8 mouse cellular contexts compared by ENCODE assay signal in the genomic region with DNA sequence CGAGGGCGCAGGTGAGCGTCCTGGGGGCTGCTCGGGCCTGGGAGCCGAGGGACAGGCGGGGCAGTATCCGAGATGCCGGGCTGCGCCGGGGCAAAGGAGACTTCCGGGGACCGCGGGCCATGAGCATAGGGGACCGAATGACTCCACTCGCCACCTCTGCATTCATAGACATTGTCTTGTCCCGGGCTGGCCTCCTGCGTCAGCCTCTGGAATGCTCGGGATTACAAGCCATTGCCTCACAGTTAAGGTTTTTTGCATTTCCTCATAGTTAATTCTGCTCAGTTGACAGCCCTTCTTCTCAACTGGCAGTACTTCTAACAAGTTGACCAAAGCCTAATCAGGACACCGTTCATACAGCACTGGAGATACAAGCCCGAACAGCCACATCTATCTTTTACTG. TPM values are rescaled to one million over a fixed set of nuclear protein-coding genes. Genes with fewer than 3 reads are reported as not detected.
DNase-seq lines count a peak whose midpoint lies in the region; ATAC-seq lines count a peak whose summit lies in the region.

No protein-coding gene starts in this region.

- H3K36me3 ChIP-seq in lung, embryonic 15.5 days = peaks cover 49% of the 10 kb centered on the region
- peaks cover 59% of the 10 kb centered on the region for H3K36me3 ChIP-seq in embryonic facial prominence, embryonic 12.5 days
- H3K36me3 ChIP-seq in intestine, embryonic 16.5 days (ENCODE audit: control insufficient read depth, insufficient read depth, low read length) = peaks cover 38% of the 10 kb centered on the region
- H3K36me3 ChIP-seq in neural tube, embryonic 14.5 days (ENCODE audit: control insufficient read depth, insufficient read depth, low read length) = peaks cover 49% of the 10 kb centered on the region

- H3K27me3 ChIP-seq in lung, embryonic 15.5 days = no peaks in the 10 kb centered on the region
- H3K27me3 ChIP-seq in embryonic facial prominence, embryonic 12.5 days = no peaks in the 10 kb centered on the region
- H3K27me3 ChIP-seq in intestine, embryonic 16.5 days (replicated peaks; ENCODE audit: control insufficient read depth, insufficient read depth, low read length) = no peaks in the 10 kb centered on the region
- H3K27me3 ChIP-seq in neural tube, embryonic 14.5 days (ENCODE audit: control insufficient read depth, insufficient read depth, low read length) = 0 out of 2 replicates have a peak, but pooled peaks cover 2% of the 10 kb centered on the region

- peak overlapping the region; percentile 94 for H3K4me3 ChIP-seq in lung, embryonic 15.5 days
- H3K4me3 ChIP-seq in embryonic facial prominence, embryonic 12.5 days = peak overlapping the region; percentile 84
- H3K4me3 ChIP-seq in intestine, embryonic 16.5 days (ENCODE audit: low read length) = peak overlapping the region; percentile 94
- H3K4me3 ChIP-seq in neural tube, embryonic 14.5 days (ENCODE audit: low read depth, low read length) = peak overlapping the region; percentile 84

- no peaks in the 10 kb centered on the region for H3K9me3 ChIP-seq in lung, embryonic 15.5 days
- H3K9me3 ChIP-seq in embryonic facial prominence, embryonic 12.5 days = no peaks in the 10 kb centered on the region
- H3K9me3 ChIP-seq in intestine, embryonic 16.5 days (ENCODE audit: control insufficient read depth, low read length) = no peaks in the 10 kb centered on the region
- H3K9me3 ChIP-seq in neural tube, embryonic 14.5 days (ENCODE audit: control insufficient read depth, low read length) = no peaks in the 10 kb centered on the region

- peak overlapping the region; percentile 88 for H3K9ac ChIP-seq in lung, embryonic 15.5 days
- H3K9ac ChIP-seq in embryonic facial prominence, embryonic 12.5 days = peak overlapping the region; percentile 82
- peak overlapping the region; percentile 93 for H3K9ac ChIP-seq in intestine, embryonic 16.5 days (ENCODE audit: low read depth, low read length)
- H3K9ac ChIP-seq in neural tube, embryonic 14.5 days (replicated peaks; ENCODE audit: low read depth, low read length) = peak overlapping the region; percentile 76

- 2% methylated on average over 20 of the region's 20 CpGs for WGBS in lung, embryonic 15.5 days
- WGBS in embryonic facial prominence, embryonic 12.5 days = 4% methylated on average over 20 of the region's 20 CpGs
- 2% methylated on average over 20 of the region's 20 CpGs for WGBS in intestine, embryonic 16.5 days
- WGBS in neural tube, embryonic 14.5 days = 3% methylated on average over 17 of the region's 20 CpGs

- no peak for DNase-seq in lung, postnatal 4 days
- DNase-seq in cerebellum, adult 11-12 months = no peak
- DNase-seq in gastrocnemius, postnatal 10 days = no peak
- DNase-seq in adrenal gland, postnatal 10 days = no peak

- peak overlapping the region; percentile 76 for H3K4me2 ChIP-seq in lung, embryonic 15.5 days
- peak overlapping the region; percentile 82 for H3K4me2 ChIP-seq in embryonic facial prominence, embryonic 12.5 days (replicated peaks)
- peak overlapping the region; percentile 82 for H3K4me2 ChIP-seq in intestine, embryonic 16.5 days (ENCODE audit: low read depth, low read length)
- H3K4me2 ChIP-seq in neural tube, embryonic 14.5 days (ENCODE audit: low read depth, low read length) = peak overlapping the region; percentile 80

- ATAC-seq in lung, embryonic 15.5 days (ENCODE audit: borderline replicate concordance, extremely low read depth, low FRiP score, low TSS enrichment) = no peak
- no peak for ATAC-seq in embryonic facial prominence, embryonic 12.5 days (ENCODE audit: insufficient number of reproducible peaks, insufficient read depth, low FRiP score, low TSS enrichment)
- ATAC-seq in intestine, embryonic 16.5 days = no peak; the same call in 1 of the 2 replicates
- ATAC-seq in neural tube, embryonic 14.5 days (ENCODE audit: low read depth) = peak; percentile 2

- H3K4me1 ChIP-seq in lung, embryonic 15.5 days = peaks cover 48% of the 10 kb centered on the region
- peaks cover 34% of the 10 kb centered on the region for H3K4me1 ChIP-seq in embryonic facial prominence, embryonic 12.5 days
- peaks cover 39% of the 10 kb centered on the region for H3K4me1 ChIP-seq in intestine, embryonic 16.5 days (ENCODE audit: control insufficient read depth, insufficient read depth, low read length)
- H3K4me1 ChIP-seq in neural tube, embryonic 14.5 days (ENCODE audit: control insufficient read depth, insufficient read depth, low read length) = peaks cover 19% of the 10 kb centered on the region

- H3K27ac ChIP-seq in lung, embryonic 15.5 days = peak overlapping the region; percentile 88
- H3K27ac ChIP-seq in embryonic facial prominence, embryonic 12.5 days = peak overlapping the region; percentile 71
- H3K27ac ChIP-seq in intestine, embryonic 16.5 days (ENCODE audit: low read length) = peak overlapping the region; percentile 87
- peak overlapping the region; percentile 92 for H3K27ac ChIP-seq in neural tube, embryonic 14.5 days (ENCODE audit: low read depth, low read length)

RNA-seq across cellular contexts. Expression of a gene that starts 0.5 kb away (rescaled TPM):
- polyA plus RNA-seq in lung, embryonic 15.5 days (2015; fragmentation: Nextera tagmentation; extraction: Ambion mirVana) = 48.4 and 49.9 TPM in 2 replicates
- 61.0 and 62.2 TPM in 2 replicates for polyA plus RNA-seq in embryonic facial prominence, embryonic 12.5 days (2016; fragmentation: Nextera tagmentation; extraction: Ambion mirVana)
- polyA plus RNA-seq in intestine, embryonic 16.5 days (2015; fragmentation: Nextera tagmentation; extraction: Ambion mirVana) = 28.7 and 29.0 TPM in 2 replicates
- polyA plus RNA-seq in neural tube, embryonic 14.5 days (2014; fragmentation: Nextera tagmentation; extraction: Ambion mirVana) = 14.3 and 18.7 TPM in 2 replicates
- total RNA-seq in gastrocnemius, postnatal 10 days (2021) = 10 to 100 TPM; 11.0 to 14.5 TPM
- 10 to 100 TPM; 29.4 to 35.4 TPM for total RNA-seq in adrenal gland, postnatal 10 days (2021)

RNA-seq across cellular contexts. Expression of a gene that starts 7.1 kb away (rescaled TPM):
- 17.8 and 18.3 TPM in 2 replicates for polyA plus RNA-seq in lung, embryonic 15.5 days (2015; fragmentation: Nextera tagmentation; extraction: Ambion mirVana)
- 2.8 and 3.1 TPM in 2 replicates for polyA plus RNA-seq in embryonic facial prominence, embryonic 12.5 days (2016; fragmentation: Nextera tagmentation; extraction: Ambion mirVana)
- polyA plus RNA-seq in intestine, embryonic 16.5 days (2015; fragmentation: Nextera tagmentation; extraction: Ambion mirVana) = 21.2 and 21.3 TPM in 2 replicates
- 1.9 and 4.6 TPM in 2 replicates for polyA plus RNA-seq in neural tube, embryonic 14.5 days (2014; fragmentation: Nextera tagmentation; extraction: Ambion mirVana)
- 1 to 10 TPM; 2.3 to 3.8 TPM for total RNA-seq in gastrocnemius, postnatal 10 days (2021)
- 10 to 100 TPM; 24.5 to 31.8 TPM for total RNA-seq in adrenal gland, postnatal 10 days (2021)

RNA-seq across cellular contexts. Expression of a gene that starts 21.6 kb away (rescaled TPM):
- 0.07 and 0.10 TPM in 2 replicates for polyA plus RNA-seq in lung, embryonic 15.5 days (2015; fragmentation: Nextera tagmentation; extraction: Ambion mirVana)
- not detected in 2 replicates for polyA plus RNA-seq in embryonic facial prominence, embryonic 12.5 days (2016; fragmentation: Nextera tagmentation; extraction: Ambion mirVana)
- 0.06 and 0.12 TPM in 2 replicates for polyA plus RNA-seq in intestine, embryonic 16.5 days (2015; fragmentation: Nextera tagmentation; extraction: Ambion mirVana)
- 0.05 and 0.08 TPM in 2 replicates for polyA plus RNA-seq in neural tube, embryonic 14.5 days (2014; fragmentation: Nextera tagmentation; extraction: Ambion mirVana)
- total RNA-seq in gastrocnemius, postnatal 10 days (2021) = 1 to 10 TPM in 1 of 2 experiments, under 1 TPM in 1; 0.96 to 1.3 TPM
- 1 to 10 TPM; 3.6 to 4.0 TPM for total RNA-seq in adrenal gland, postnatal 10 days (2021)

RNA-seq across cellular contexts. Expression of a gene that starts 28.7 kb away (rescaled TPM):
- polyA plus RNA-seq in lung, embryonic 15.5 days (2015; fragmentation: Nextera tagmentation; extraction: Ambion mirVana) = 45.4 and 47.0 TPM in 2 replicates
- 70.1 and 75.3 TPM in 2 replicates for polyA plus RNA-seq in embryonic facial prominence, embryonic 12.5 days (2016; fragmentation: Nextera tagmentation; extraction: Ambion mirVana)
- polyA plus RNA-seq in intestine, embryonic 16.5 days (2015; fragmentation: Nextera tagmentation; extraction: Ambion mirVana) = 35.4 and 40.5 TPM in 2 replicates
- 133 and 140 TPM in 2 replicates for polyA plus RNA-seq in neural tube, embryonic 14.5 days (2014; fragmentation: Nextera tagmentation; extraction: Ambion mirVana)
- 10 to 100 TPM; 24.0 to 30.8 TPM for total RNA-seq in gastrocnemius, postnatal 10 days (2021)
- total RNA-seq in adrenal gland, postnatal 10 days (2021) = 10 to 100 TPM; 39.2 to 48.9 TPM

RNA-seq across cellular contexts. Expression of a gene that starts 28.8 kb away (rescaled TPM):
- 91.2 and 92.5 TPM in 2 replicates for polyA plus RNA-seq in lung, embryonic 15.5 days (2015; fragmentation: Nextera tagmentation; extraction: Ambion mirVana)
- 130 and 132 TPM in 2 replicates for polyA plus RNA-seq in embryonic facial prominence, embryonic 12.5 days (2016; fragmentation: Nextera tagmentation; extraction: Ambion mirVana)
- polyA plus RNA-seq in intestine, embryonic 16.5 days (2015; fragmentation: Nextera tagmentation; extraction: Ambion mirVana) = 69.0 and 71.4 TPM in 2 replicates
- 29.9 and 38.0 TPM in 2 replicates for polyA plus RNA-seq in neural tube, embryonic 14.5 days (2014; fragmentation: Nextera tagmentation; extraction: Ambion mirVana)
- 10 to 100 TPM; 26.8 to 41.9 TPM for total RNA-seq in gastrocnemius, postnatal 10 days (2021)
- total RNA-seq in adrenal gland, postnatal 10 days (2021) = 10 to 100 TPM; 81.2 to 97.5 TPM
